Mouse (Mus musculus) intestine, embryonic 16.5 days (tissue): ENCODE results near the gene Aldh1a1. TPM values are rescaled to one million over a fixed set of nuclear protein-coding genes. Genes with fewer than 3 reads are reported as not detected.

Experiments used
- ATAC-seq: fragments of 200-750 bp; cut with Nextera tagmentation; 2 replicates; pipeline ENCODE4 v1.8.0; 2017; ENCODE audit warnings: moderate TSS enrichment, moderate library complexity
- H3K27ac ChIP-seq: fragments of 300-500 bp; sonication (generic); 2 replicates; pipeline ENCODE4 v1.5.1; 2014; ENCODE audit warnings: mild to moderate bottlenecking, low read length
- H3K27me3 ChIP-seq: fragments of 300-500 bp; sonication (generic); replicated peaks from 2 replicates; pipeline ENCODE4 v1.6.1; 2014; ENCODE audit warnings: low read length, control low read depth, mixed read lengths; ENCODE audit not compliant: control insufficient read depth, insufficient read depth
- H3K36me3 ChIP-seq: fragments of 300-500 bp; sonication (generic); 2 replicates; pipeline ENCODE4 v1.6.1; 2014; ENCODE audit warnings: low read length, control low read depth; ENCODE audit not compliant: control insufficient read depth, insufficient read depth
- H3K4me1 ChIP-seq: fragments of 300-500 bp; sonication (generic); 2 replicates; pipeline ENCODE4 v1.6.1; 2014; ENCODE audit warnings: low read length, control low read depth, mixed read lengths; ENCODE audit not compliant: control insufficient read depth, insufficient read depth
- H3K4me2 ChIP-seq: fragments of 300-500 bp; sonication (generic); 2 replicates; pipeline ENCODE4 v1.6.1; 2014; ENCODE audit warnings: low read depth, low read length, control low read depth
- H3K4me3 ChIP-seq: fragments of 300-500 bp; sonication (generic); 2 replicates; pipeline ENCODE4 v1.5.1; 2014; ENCODE audit warnings: mild to moderate bottlenecking, low read length
- H3K9ac ChIP-seq: fragments of 300-500 bp; sonication (generic); 2 replicates; pipeline ENCODE4 v1.6.1; 2014; ENCODE audit warnings: low read depth, low read length
- H3K9me3 ChIP-seq: fragments of 300-500 bp; sonication (generic); 2 replicates; pipeline ENCODE4 v1.6.1; 2016; ENCODE audit warnings: low read length, control low read depth; ENCODE audit not compliant: control insufficient read depth
- WGBS: fragments of 180-500 bp; shearing (Covaris S2); extraction: QIAGEN DNeasy Blood & Tissue Kit; methylation state at CpG from one replicate; pipeline ENCODE4 v1.1.7; 2014; 5-methylcytosine and 5-hydroxymethylcytosine counted together
- polyA plus RNA-seq: library from polyadenylated mRNA; unstranded; fragments of >200 nt; fragmentation: Nextera tagmentation; extraction: Ambion mirVana; gene quantifications from 2 replicates; pipeline ENCODE4 v1.2.1, GENCODE M21; 2015

Gene Aldh1a1
- polyA plus RNA-seq = 86.5 and 90.5 TPM in 2 replicates

GRCm38 (mm10) chr19:20492491-20492890 is at the start of gene Aldh1a1:
Gene Aldh1a1 (plus strand): TSS chr19:20492715.
- H3K27ac ChIP-seq = peak within 1 kb of the TSS; percentile 59
- ATAC-seq = no peak
- no peak within 1 kb of the TSS for H3K4me3 ChIP-seq

GRCm38 (mm10) chr19:20447807-20448206 is 44.7 kb upstream of the Aldh1a1 start:
- H3K4me3 ChIP-seq = no peak overlapping the region
- no peaks in the 10 kb centered on the region for H3K27me3 ChIP-seq
- no peaks in the 10 kb centered on the region for H3K4me1 ChIP-seq
- no peak overlapping the region for H3K4me2 ChIP-seq
- no peak overlapping the region for H3K27ac ChIP-seq
- H3K36me3 ChIP-seq = no peaks in the 10 kb centered on the region
- ATAC-seq = no peak
- no peaks in the 10 kb centered on the region for H3K9me3 ChIP-seq
- no peak overlapping the region for H3K9ac ChIP-seq
- 80% methylated on average over 2 of the region's 2 CpGs for WGBS

More at GRCm38 (mm10) chr19:20492491-20492890, at the start of gene Aldh1a1:
- H3K27me3 ChIP-seq = no peaks in the 10 kb centered on the region
- no peaks in the 10 kb centered on the region for H3K36me3 ChIP-seq
- WGBS = 78% methylated on average over 2 of the region's 2 CpGs
- no peak within 1 kb of the TSS for H3K4me2 ChIP-seq
- no peaks in the 10 kb centered on the region for H3K4me1 ChIP-seq
- H3K9me3 ChIP-seq = no peaks in the 10 kb centered on the region
- no peak within 1 kb of the TSS for H3K9ac ChIP-seq

GRCm38 (mm10) chr19:20449546-20449945 is 43.0 kb upstream of the Aldh1a1 start:
- no peak; the same call in 1 of the 2 replicates for ATAC-seq
- no peaks in the 10 kb centered on the region for H3K4me1 ChIP-seq

GRCm38 (mm10) chr19:20451045-20451444 is 41.5 kb upstream of the Aldh1a1 start:
- no peaks in the 10 kb centered on the region for H3K9me3 ChIP-seq
- H3K9ac ChIP-seq = no peak overlapping the region
- no peak overlapping the region for H3K4me2 ChIP-seq
- 76% methylated on average over 7 of the region's 7 CpGs for WGBS
- H3K36me3 ChIP-seq = no peaks in the 10 kb centered on the region
- H3K27me3 ChIP-seq = no peaks in the 10 kb centered on the region
- H3K4me1 ChIP-seq = no peaks in the 10 kb centered on the region
- H3K27ac ChIP-seq = no peak overlapping the region
- no peak for ATAC-seq
- H3K4me3 ChIP-seq = no peak overlapping the region

More at GRCm38 (mm10) chr19:20449546-20449945, 43.0 kb upstream of the Aldh1a1 start:
- H3K36me3 ChIP-seq = no peaks in the 10 kb centered on the region
- no peaks in the 10 kb centered on the region for H3K27me3 ChIP-seq
- no peaks in the 10 kb centered on the region for H3K9me3 ChIP-seq
- no peak overlapping the region for H3K4me3 ChIP-seq
- no peak overlapping the region for H3K4me2 ChIP-seq
- H3K9ac ChIP-seq = no peak overlapping the region
- no peak overlapping the region for H3K27ac ChIP-seq

GRCm38 (mm10) chr19:20484497-20484896 is 8.0 kb upstream of the Aldh1a1 start:
- no peak overlapping the region for H3K27ac ChIP-seq
- H3K9ac ChIP-seq = no peak overlapping the region
- no peaks in the 10 kb centered on the region for H3K27me3 ChIP-seq
- ATAC-seq = no peak
- no peak overlapping the region for H3K4me3 ChIP-seq
- H3K9me3 ChIP-seq = no peaks in the 10 kb centered on the region
- 51% methylated on average over 1 of the region's 1 CpGs for WGBS
- H3K4me2 ChIP-seq = no peak overlapping the region
- no peaks in the 10 kb centered on the region for H3K4me1 ChIP-seq
- H3K36me3 ChIP-seq = no peaks in the 10 kb centered on the region

GRCm38 (mm10) chr19:20491950-20492349 is 565 bp upstream of the Aldh1a1 start:
- Histone ChIP-seq H3K4me1 (no peaks in the 10 kb centered on the region), H3K27me3 (no peaks in the 10 kb centered on the region), H3K9me3 (no peaks in the 10 kb centered on the region), H3K36me3 (no peaks in the 10 kb centered on the region), H3K9ac (no peak overlapping the region), H3K4me3 (no peak overlapping the region), H3K27ac (no peak overlapping the region), H3K4me2 (no peak overlapping the region)
- ATAC-seq = no peak
- WGBS = 62% methylated on average over 4 of the region's 4 CpGs

GRCm38 (mm10) chr19:20496476-20496875 is 4.0 kb downstream of the Aldh1a1 start:
- no peak overlapping the region for H3K9ac ChIP-seq
- ATAC-seq = no peak
- H3K4me3 ChIP-seq = no peak overlapping the region
- H3K4me1 ChIP-seq = no peaks in the 10 kb centered on the region
- no peaks in the 10 kb centered on the region for H3K27me3 ChIP-seq
- H3K27ac ChIP-seq = no peak overlapping the region
- H3K4me2 ChIP-seq = no peak overlapping the region
- H3K36me3 ChIP-seq = no peaks in the 10 kb centered on the region
- H3K9me3 ChIP-seq = no peaks in the 10 kb centered on the region

- Histone ChIP-seq H3K4me1 (no peaks in the 10 kb centered on the region), H3K4me3 (no peak overlapping the region), H3K36me3 (no peaks in the 10 kb centered on the region), H3K9me3 (no peaks in the 10 kb centered on the region), H3K9ac (no peak overlapping the region), H3K4me2 (no peak overlapping the region), H3K27me3 (no peaks in the 10 kb centered on the region), H3K27ac (no peak overlapping the region)
- no peak for ATAC-seq
These were observed 12.8 kb downstream of the Aldh1a1 start for GRCm38 (mm10) chr19:20505359-20505758.

- ATAC-seq = no peak
- no peak overlapping the region for H3K4me2 ChIP-seq
- no peaks in the 10 kb centered on the region for H3K4me1 ChIP-seq
- H3K9ac ChIP-seq = no peak overlapping the region
- 50% methylated on average over 9 of the region's 9 CpGs for WGBS
- H3K36me3 ChIP-seq = no peaks in the 10 kb centered on the region
- no peak overlapping the region for H3K4me3 ChIP-seq
- H3K9me3 ChIP-seq = no peaks in the 10 kb centered on the region
- H3K27me3 ChIP-seq = no peaks in the 10 kb centered on the region
- H3K27ac ChIP-seq = no peak overlapping the region
These were observed 14.6 kb downstream of the Aldh1a1 start for GRCm38 (mm10) chr19:20506936-20507615.

GRCm38 (mm10) chr19:20508609-20509008 is 16.1 kb downstream of the Aldh1a1 start:
- WGBS = 50% methylated on average over 4 of the region's 4 CpGs
- no peak overlapping the region for H3K27ac ChIP-seq
- no peaks in the 10 kb centered on the region; the same call in 1 of the 2 replicates for H3K4me1 ChIP-seq
- no peak overlapping the region for H3K4me3 ChIP-seq
- no peak for ATAC-seq
- no peaks in the 10 kb centered on the region for H3K27me3 ChIP-seq
- H3K9ac ChIP-seq = no peak overlapping the region
- H3K4me2 ChIP-seq = no peak overlapping the region
- H3K9me3 ChIP-seq = no peaks in the 10 kb centered on the region
- H3K36me3 ChIP-seq = no peaks in the 10 kb centered on the region
